Mouse (Mus musculus) kidney, postnatal 0 days (tissue): Measurements from ENCODE around the gene Tbc1d1. TPM values are rescaled to one million over a fixed set of nuclear protein-coding genes. Genes with fewer than 3 reads are reported as not detected.

Source experiments
- ATAC-seq: fragments of 200-750 bp; cut with Nextera tagmentation; replicated peaks from 2 replicates; pipeline ENCODE4 v1.8.0; 2017; ENCODE audit warnings: low read depth, moderate number of reproducible peaks, moderate TSS enrichment, moderate library complexity; ENCODE audit not compliant: low FRiP score
- DNase-seq: peaks from one replicate; pipeline ENCODE4 v3.0.0-alpha.2; 2016; ENCODE audit warnings: low spot score
- H3K27ac ChIP-seq: fragments of 300-500 bp; sonication (generic); 2 replicates; pipeline ENCODE4 v1.5.1; 2014; ENCODE audit warnings: mild to moderate bottlenecking
- H3K27me3 ChIP-seq: fragments of 300-500 bp; sonication (generic); 2 replicates; pipeline ENCODE4 v1.6.1; 2014; ENCODE audit warnings: low read length, mixed read lengths; ENCODE audit not compliant: insufficient read depth
- H3K36me3 ChIP-seq: fragments of 300-500 bp; sonication (generic); 2 replicates; pipeline ENCODE4 v1.6.1; 2014; ENCODE audit warnings: low read length, mixed read lengths; ENCODE audit not compliant: insufficient read depth
- H3K4me1 ChIP-seq: fragments of 300-500 bp; sonication (generic); replicated peaks from 2 replicates; pipeline ENCODE4 v1.6.1; 2014; ENCODE audit warnings: antibody characterized with exemption, low read length, mixed read lengths; ENCODE audit not compliant: insufficient read depth
- H3K4me2 ChIP-seq: fragments of 300-500 bp; sonication (generic); 2 replicates; pipeline ENCODE4 v1.6.1; 2014; ENCODE audit warnings: mild to moderate bottlenecking, low read length, moderate library complexity, mixed read lengths
- H3K4me3 ChIP-seq: fragments of 300-500 bp; sonication (generic); replicated peaks from 2 replicates; pipeline ENCODE4 v1.5.1; 2014; ENCODE audit warnings: low read depth, low read length
- H3K9ac ChIP-seq: fragments of 300-500 bp; sonication (generic); 2 replicates; pipeline ENCODE4 v1.6.1; 2014; ENCODE audit warnings: low read depth, low read length
- H3K9me3 ChIP-seq: fragments of 300-500 bp; sonication (generic); replicated peaks from 2 replicates; pipeline ENCODE4 v1.6.1; 2016; ENCODE audit warnings: low read length, inconsistent platforms, mixed read lengths
- CTCF ChIP-seq: IDR thresholded peaks from 2 replicates; pipeline ENCODE4 v1.5.1; 2016; ENCODE audit warnings: antibody characterized with exemption, low read depth, mild to moderate bottlenecking, moderate library complexity
- WGBS: fragments of 180-500 bp; shearing (Covaris S2); extraction: QIAGEN DNeasy Blood & Tissue Kit; methylation state at CpG from one replicate; pipeline ENCODE4 v1.1.7; 2014; 5-methylcytosine and 5-hydroxymethylcytosine counted together
- polyA plus RNA-seq: library from polyadenylated mRNA; unstranded; fragments of >200 nt; fragmentation: Nextera tagmentation; extraction: Ambion mirVana; gene quantifications from 2 replicates; pipeline ENCODE4 v1.2.1, GENCODE M21; 2015

Gene Tbc1d1
- polyA plus RNA-seq, 1 experiment from 2014 or later = 26.2 TPM

DNA sequence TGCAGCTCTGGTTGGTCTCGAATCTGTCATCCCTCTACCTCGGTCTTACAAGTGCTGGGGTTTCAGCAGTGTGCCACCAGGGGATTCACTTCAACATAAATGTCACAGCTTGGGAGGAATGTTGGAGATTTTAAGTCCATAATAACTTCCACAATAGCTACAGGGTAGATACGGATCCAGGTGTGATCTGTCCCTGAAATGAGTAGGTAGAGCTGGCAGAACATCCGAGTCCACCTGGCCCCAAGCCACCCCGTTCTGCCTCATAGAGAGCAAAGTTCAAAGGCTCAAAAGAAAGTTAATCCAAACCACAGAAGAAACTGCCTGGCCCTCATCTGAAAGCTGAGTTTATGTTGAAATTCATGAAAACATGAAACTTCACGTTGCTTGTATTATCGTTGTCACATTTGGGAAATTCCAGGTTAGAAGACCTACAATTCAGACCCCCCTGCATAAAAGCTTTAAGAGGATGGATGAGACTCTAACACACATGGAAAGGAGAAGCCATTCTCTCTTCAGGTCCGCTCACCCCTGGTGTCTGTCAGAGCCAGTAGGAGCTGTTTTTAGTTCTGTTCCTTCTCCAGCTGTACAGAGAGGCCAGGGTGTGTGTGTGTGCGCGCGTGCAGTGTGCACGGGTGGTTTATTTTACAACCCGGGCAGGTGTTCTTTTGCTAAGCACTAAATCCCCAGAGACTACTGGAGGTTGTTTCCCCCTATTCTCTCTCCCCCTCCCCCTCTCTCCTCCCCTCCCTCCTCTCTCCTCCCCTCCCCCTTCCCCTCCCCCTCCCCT is 61.9 kb downstream of the Tbc1d1 start:
- DNase-seq = no peak
- 0 out of 2 replicates have a peak overlapping the region, but pooled peaks have one; percentile 5 for H3K4me2 ChIP-seq
- no peaks in the 10 kb centered on the region for H3K27me3 ChIP-seq
- peak overlapping the region; percentile 54; the same call in 1 of the 2 replicates for H3K27ac ChIP-seq
- no peak for TF ChIP-seq CTCF
- ATAC-seq = peak; percentile 46; the same call in 1 of the 2 replicates
- WGBS = 41% methylated on average over 13 of the region's 13 CpGs
- no peaks in the 10 kb centered on the region; the same call in 1 of the 2 replicates for H3K9me3 ChIP-seq
- H3K4me3 ChIP-seq = no peak overlapping the region
- peaks cover 18% of the 10 kb centered on the region for H3K4me1 ChIP-seq
- H3K36me3 ChIP-seq = no peaks in the 10 kb centered on the region
- H3K9ac ChIP-seq = no peak overlapping the region

DNA sequence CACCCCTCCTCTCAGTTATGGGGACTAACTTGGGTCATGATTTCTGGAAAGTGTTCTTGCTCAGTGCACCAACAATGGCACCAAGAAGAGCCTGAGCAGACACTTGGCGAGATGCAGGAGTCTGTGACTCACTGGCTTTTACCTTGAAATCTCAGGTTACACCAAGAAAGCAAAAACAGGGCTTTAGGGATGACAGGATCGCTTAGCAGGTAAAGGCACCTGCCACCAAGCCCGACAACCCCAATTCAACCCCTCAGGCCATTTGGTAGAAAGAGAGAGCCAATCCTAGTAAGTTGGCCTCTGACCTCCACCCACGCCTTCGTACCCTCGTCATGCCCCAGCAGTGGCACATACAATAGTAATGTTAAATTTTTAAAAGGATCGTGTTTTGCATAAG is 62.5 kb downstream of the Tbc1d1 start:
- Histone ChIP-seq H3K27ac (0 out of 2 replicates have a peak overlapping the region, but pooled peaks have one; percentile 31), H3K4me2 (no peak overlapping the region), H3K9me3 (no peaks in the 10 kb centered on the region; the same call in 1 of the 2 replicates), H3K27me3 (no peaks in the 10 kb centered on the region), H3K4me1 (peaks cover 18% of the 10 kb centered on the region), H3K4me3 (no peak overlapping the region), H3K36me3 (no peaks in the 10 kb centered on the region), H3K9ac (no peak overlapping the region)
- WGBS = 55% methylated on average over 7 of the region's 7 CpGs
- DNase-seq (no peak), ATAC-seq (peak; percentile 36; the same call in 1 of the 2 replicates)
- no peak for TF ChIP-seq CTCF

- Histone ChIP-seq H3K27me3 (no peaks in the 10 kb centered on the region), H3K4me2 (no peak overlapping the region), H3K36me3 (no peaks in the 10 kb centered on the region), H3K9me3 (no peaks in the 10 kb centered on the region; the same call in 1 of the 2 replicates), H3K27ac (0 out of 2 replicates have a peak overlapping the region, but pooled peaks have one; percentile 1), H3K4me3 (no peak overlapping the region), H3K9ac (no peak overlapping the region), H3K4me1 (peaks cover 18% of the 10 kb centered on the region)
- no peak for DNase-seq
- ATAC-seq = no peak
- 93% methylated on average over 4 of the region's 4 CpGs for WGBS
- no peak for TF ChIP-seq CTCF
Measured at GRCm38 (mm10) chr5:64220776-64221175, 64.7 kb downstream of the Tbc1d1 start.

- Histone ChIP-seq H3K4me2 (no peak overlapping the region), H3K4me3 (no peak overlapping the region), H3K4me1 (peaks cover 5% of the 10 kb centered on the region; the same call in 1 of the 2 replicates), H3K9ac (no peak overlapping the region), H3K36me3 (no peaks in the 10 kb centered on the region), H3K27me3 (no peaks in the 10 kb centered on the region), H3K9me3 (no peaks in the 10 kb centered on the region; the same call in 1 of the 2 replicates), H3K27ac (peak overlapping the region; percentile 36; the same call in 1 of the 2 replicates)
- TF ChIP-seq CTCF = no peak
- ATAC-seq = no peak
- peak; percentile 68 for DNase-seq
- WGBS = 67% methylated on average over 9 of the region's 9 CpGs
Measured at GRCm38 (mm10) chr5:64224735-64225425, 68.8 kb downstream of the Tbc1d1 start.

DNA sequence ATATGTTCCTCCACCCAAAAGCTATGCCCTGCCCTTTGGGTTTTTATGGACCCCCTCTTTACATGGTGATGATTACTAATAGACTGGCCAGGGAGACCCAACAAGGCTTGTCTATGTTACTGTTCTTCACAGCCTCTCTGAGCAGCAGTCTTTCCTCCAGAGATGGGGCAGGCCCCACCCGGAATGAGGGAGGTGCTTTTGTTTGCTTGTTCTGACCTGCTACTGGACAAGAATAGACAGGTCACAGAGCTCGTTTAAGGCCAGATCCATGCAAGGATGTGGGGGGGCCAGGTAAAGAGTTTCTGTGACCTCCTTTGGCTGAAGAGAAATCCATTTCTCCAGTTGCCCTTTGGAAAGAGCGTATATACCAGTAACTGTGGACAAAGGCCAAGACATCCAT is 72.1 kb downstream of the Tbc1d1 start:
- no peak for ATAC-seq

DNA sequence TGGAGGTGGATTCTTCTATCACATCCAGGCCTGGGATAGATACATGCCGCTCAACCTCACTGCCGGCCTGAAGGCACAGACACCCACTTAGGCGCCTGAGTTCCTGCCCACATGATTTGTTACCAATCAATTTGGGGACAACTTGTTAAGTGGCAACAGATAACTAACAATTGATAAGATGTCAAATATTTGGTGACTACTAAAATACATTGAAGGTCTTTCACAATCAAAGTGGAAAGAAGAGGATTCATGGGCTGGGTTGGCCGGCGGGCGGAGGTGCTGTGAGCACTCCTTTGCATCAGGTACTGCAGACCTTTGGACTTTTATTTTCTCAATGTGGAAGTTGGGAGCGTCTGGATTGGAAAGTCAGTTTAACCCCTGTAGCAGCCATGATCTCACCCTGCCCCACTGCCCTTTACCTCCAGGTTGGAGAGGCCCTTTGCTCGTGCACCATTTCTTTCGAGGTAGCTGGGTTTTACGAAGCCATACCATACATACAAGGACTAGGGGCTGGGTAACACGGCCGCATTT is 73.3 kb downstream of the Tbc1d1 start:
- Histone ChIP-seq H3K4me3 (peak overlapping the region; percentile 71), H3K9ac (peak overlapping the region; percentile 82), H3K27me3 (no peaks in the 10 kb centered on the region), H3K36me3 (no peaks in the 10 kb centered on the region), H3K27ac (peak overlapping the region; percentile 77), H3K4me1 (peaks cover 9% of the 10 kb centered on the region), H3K4me2 (peak overlapping the region; percentile 96), H3K9me3 (no peaks in the 10 kb centered on the region)
- ATAC-seq (no peak), DNase-seq (no peak)
- TF ChIP-seq CTCF = no peak
- 46% methylated on average over 12 of the region's 12 CpGs for WGBS

More for the DNA sequence above, 72.1 kb downstream of the Tbc1d1 start:
- WGBS = 74% methylated on average over 3 of the region's 3 CpGs
- Histone ChIP-seq H3K4me1 (peaks cover 5% of the 10 kb centered on the region; the same call in 1 of the 2 replicates), H3K4me3 (no peak overlapping the region), H3K9ac (no peak overlapping the region), H3K4me2 (no peak overlapping the region), H3K36me3 (no peaks in the 10 kb centered on the region), H3K9me3 (no peaks in the 10 kb centered on the region), H3K27me3 (no peaks in the 10 kb centered on the region), H3K27ac (no peak overlapping the region)
- no peak for DNase-seq
- no peak for TF ChIP-seq CTCF
